Mouse (Mus musculus) limb, embryonic 10.5 days (tissue): Measurements from ENCODE around the gene Faap100. TPM values are rescaled to one million over a fixed set of nuclear protein-coding genes. Genes with fewer than 3 reads are reported as not detected.

Experiments
- DNase-seq: peaks from one replicate; pipeline ENCODE4 v3.0.0-alpha.2; 2017; ENCODE audit warnings: low spot score
- H3K27ac ChIP-seq: fragments of 300-500 bp; sonication (generic); 2 replicates; pipeline ENCODE4 v1.5.1; 2016; ENCODE audit warnings: mild to moderate bottlenecking
- H3K27me3 ChIP-seq: fragments of 300-500 bp; sonication (generic); 2 replicates; pipeline ENCODE4 v1.6.1; 2016; ENCODE audit warnings: low read depth, mild to moderate bottlenecking; ENCODE audit not compliant: poor library complexity, severe bottlenecking
- H3K36me3 ChIP-seq: fragments of 300-500 bp; sonication (generic); 2 replicates; pipeline ENCODE4 v1.6.1; 2016; ENCODE audit warnings: mild to moderate bottlenecking, moderate library complexity
- H3K4me1 ChIP-seq: fragments of 300-500 bp; sonication (generic); 2 replicates; pipeline ENCODE4 v1.6.1; 2016
- H3K4me3 ChIP-seq: fragments of 300-500 bp; sonication (generic); 2 replicates; pipeline ENCODE4 v1.5.1; 2016; ENCODE audit warnings: mild to moderate bottlenecking, moderate library complexity
- H3K9me3 ChIP-seq: fragments of 300-500 bp; sonication (generic); replicated peaks from 2 replicates; pipeline ENCODE4 v1.6.1; 2016; ENCODE audit warnings: mild to moderate bottlenecking
- WGBS: fragments of 180-500 bp; shearing (Covaris S2); methylation state at CpG from one replicate; pipeline ENCODE4 v1.1.7; 2016; 5-methylcytosine and 5-hydroxymethylcytosine counted together
- polyA plus RNA-seq: library from polyadenylated mRNA; unstranded; fragments of >200 nt; fragmentation: Nextera tagmentation; extraction: Ambion mirVana; gene quantifications from 2 replicates; pipeline ENCODE4 v1.2.1, GENCODE M21; 2016

Faap100 gene
- polyA plus RNA-seq, 1 experiment from 2014 or later = 40.6 TPM

- no peak overlapping the region for H3K27ac ChIP-seq
- no peak for DNase-seq
- H3K36me3 ChIP-seq = peaks cover 85% of the 10 kb centered on the region
- H3K4me1 ChIP-seq = peaks cover 25% of the 10 kb centered on the region
- no peaks in the 10 kb centered on the region for H3K27me3 ChIP-seq
- no peak overlapping the region for H3K4me3 ChIP-seq
- no peaks in the 10 kb centered on the region for H3K9me3 ChIP-seq
- 63% methylated on average over 13 of the region's 13 CpGs for WGBS
Observed at GRCm38 (mm10) chr11:120373025-120373424, 5.5 kb downstream of the Faap100 start.

GRCm38 (mm10) chr11:120369656-120370055 is 8.9 kb downstream of the Faap100 start:
- Histone ChIP-seq H3K9me3 (no peaks in the 10 kb centered on the region), H3K4me1 (peaks cover 31% of the 10 kb centered on the region; the same call in 1 of the 2 replicates), H3K36me3 (peaks cover 60% of the 10 kb centered on the region), H3K27ac (peak overlapping the region; percentile 64), H3K27me3 (no peaks in the 10 kb centered on the region), H3K4me3 (no peak overlapping the region)
- DNase-seq = peak; percentile 82
- WGBS = 40% methylated on average over 8 of the region's 8 CpGs

- no peak overlapping the region for H3K4me3 ChIP-seq
- no peaks in the 10 kb centered on the region for H3K27me3 ChIP-seq
- peaks cover 52% of the 10 kb centered on the region for H3K4me1 ChIP-seq
- H3K36me3 ChIP-seq = peaks cover 29% of the 10 kb centered on the region
- H3K27ac ChIP-seq = no peak overlapping the region
- 44% methylated on average over 7 of the region's 7 CpGs for WGBS
- DNase-seq = no peak
- no peaks in the 10 kb centered on the region for H3K9me3 ChIP-seq
Observed at GRCm38 (mm10) chr11:120366443-120367027, 12.0 kb downstream of the Faap100 start.

GRCm38 (mm10) chr11:120362891-120363290 is 15.7 kb downstream of the Faap100 start:
- Histone ChIP-seq H3K9me3 (no peaks in the 10 kb centered on the region), H3K27me3 (no peaks in the 10 kb centered on the region), H3K27ac (peak overlapping the region; percentile 86; the same call in 1 of the 2 replicates), H3K36me3 (0 out of 2 replicates have a peak, but pooled peaks cover 3% of the 10 kb centered on the region), H3K4me3 (no peak overlapping the region), H3K4me1 (peaks cover 76% of the 10 kb centered on the region)
- DNase-seq = no peak
- WGBS = 84% methylated on average over 6 of the region's 6 CpGs

GRCm38 (mm10) chr11:120361295-120361694 is 17.3 kb downstream of the Faap100 start, which contains the start of gene Fscn2:
Gene Fscn2, plus strand, starts transcription at chr11:120361534.
- no peak for DNase-seq
- Histone ChIP-seq H3K4me3 (peak within 1 kb of the TSS; percentile 3; the same call in 1 of the 2 replicates), H3K27ac (peak within 1 kb of the TSS; percentile 86), H3K4me1 (peaks cover 75% of the 10 kb centered on the region), H3K9me3 (no peaks in the 10 kb centered on the region), H3K36me3 (no peaks in the 10 kb centered on the region), H3K27me3 (no peaks in the 10 kb centered on the region)
- WGBS = 72% methylated on average over 10 of the region's 10 CpGs

- Histone ChIP-seq H3K27me3 (no peaks in the 10 kb centered on the region), H3K27ac (peak overlapping the region; percentile 86), H3K4me3 (peak overlapping the region; percentile 1; the same call in 1 of the 2 replicates), H3K36me3 (no peaks in the 10 kb centered on the region), H3K4me1 (peaks cover 69% of the 10 kb centered on the region), H3K9me3 (no peaks in the 10 kb centered on the region)
- no peak for DNase-seq
- 78% methylated on average over 5 of the region's 5 CpGs for WGBS
Observed at GRCm38 (mm10) chr11:120360755-120361154, 17.8 kb downstream of the Faap100 start.

- Histone ChIP-seq H3K4me1 (peaks cover 73% of the 10 kb centered on the region), H3K27me3 (no peaks in the 10 kb centered on the region), H3K4me3 (no peak overlapping the region), H3K36me3 (no peaks in the 10 kb centered on the region), H3K9me3 (no peaks in the 10 kb centered on the region), H3K27ac (peak overlapping the region; percentile 86)
- WGBS = 53% methylated on average over 8 of the region's 8 CpGs
- DNase-seq = no peak
Observed at GRCm38 (mm10) chr11:120360062-120360461, 18.5 kb downstream of the Faap100 start.

- Histone ChIP-seq H3K9me3 (no peaks in the 10 kb centered on the region), H3K36me3 (no peaks in the 10 kb centered on the region), H3K4me1 (peaks cover 73% of the 10 kb centered on the region), H3K27ac (peak overlapping the region; percentile 86), H3K27me3 (no peaks in the 10 kb centered on the region), H3K4me3 (no peak overlapping the region)
- DNase-seq = no peak
- WGBS = 90% methylated on average over 6 of the region's 6 CpGs
Observed at GRCm38 (mm10) chr11:120359391-120359790, 19.2 kb downstream of the Faap100 start.

- WGBS = 32% methylated on average over 10 of the region's 10 CpGs
- no peaks in the 10 kb centered on the region for H3K36me3 ChIP-seq
- peak overlapping the region; percentile 27 for H3K4me3 ChIP-seq
- no peaks in the 10 kb centered on the region for H3K27me3 ChIP-seq
- H3K9me3 ChIP-seq = no peaks in the 10 kb centered on the region
- peaks cover 76% of the 10 kb centered on the region for H3K4me1 ChIP-seq
- DNase-seq = peak; percentile 76
- peak overlapping the region; percentile 86 for H3K27ac ChIP-seq
Observed at GRCm38 (mm10) chr11:120357791-120358401, 20.7 kb downstream of the Faap100 start.

- Histone ChIP-seq H3K4me1 (peaks cover 72% of the 10 kb centered on the region), H3K27ac (no peak overlapping the region), H3K36me3 (no peaks in the 10 kb centered on the region), H3K9me3 (no peaks in the 10 kb centered on the region), H3K27me3 (no peaks in the 10 kb centered on the region), H3K4me3 (no peak overlapping the region)
- 92% methylated on average over 4 of the region's 4 CpGs for WGBS
- no peak for DNase-seq
Observed at GRCm38 (mm10) chr11:120356900-120357299, 21.7 kb downstream of the Faap100 start.

- WGBS = 87% methylated on average over 15 of the region's 15 CpGs
- Histone ChIP-seq H3K9me3 (no peaks in the 10 kb centered on the region), H3K4me3 (no peak overlapping the region), H3K4me1 (peaks cover 72% of the 10 kb centered on the region), H3K27me3 (no peaks in the 10 kb centered on the region), H3K36me3 (no peaks in the 10 kb centered on the region), H3K27ac (no peak overlapping the region; the same call in 1 of the 2 replicates)
- no peak for DNase-seq
Observed at GRCm38 (mm10) chr11:120356319-120356840, 22.2 kb downstream of the Faap100 start.

- Histone ChIP-seq H3K36me3 (no peaks in the 10 kb centered on the region), H3K9me3 (no peaks in the 10 kb centered on the region), H3K4me1 (peaks cover 72% of the 10 kb centered on the region), H3K27me3 (no peaks in the 10 kb centered on the region), H3K27ac (no peak overlapping the region), H3K4me3 (no peak overlapping the region)
- no peak for DNase-seq
- 68% methylated on average over 5 of the region's 5 CpGs for WGBS
Observed at GRCm38 (mm10) chr11:120355277-120356039, 23.1 kb downstream of the Faap100 start.
